Mouse (Mus musculus) liver, embryonic 14.5 days (tissue): Measurements from ENCODE around the gene Cacna1g.

Experiments
- CTCF ChIP-seq: IDR thresholded peaks from 2 replicates; pipeline ENCODE4 v1.5.1; 2016; ENCODE audit warnings: antibody characterized with exemption, low read depth, control low read depth
- EP300 ChIP-seq: IDR thresholded peaks from 2 replicates; pipeline ENCODE4 v1.6.1; 2016; ENCODE audit warnings: antibody characterized with exemption, low read depth

DNA sequence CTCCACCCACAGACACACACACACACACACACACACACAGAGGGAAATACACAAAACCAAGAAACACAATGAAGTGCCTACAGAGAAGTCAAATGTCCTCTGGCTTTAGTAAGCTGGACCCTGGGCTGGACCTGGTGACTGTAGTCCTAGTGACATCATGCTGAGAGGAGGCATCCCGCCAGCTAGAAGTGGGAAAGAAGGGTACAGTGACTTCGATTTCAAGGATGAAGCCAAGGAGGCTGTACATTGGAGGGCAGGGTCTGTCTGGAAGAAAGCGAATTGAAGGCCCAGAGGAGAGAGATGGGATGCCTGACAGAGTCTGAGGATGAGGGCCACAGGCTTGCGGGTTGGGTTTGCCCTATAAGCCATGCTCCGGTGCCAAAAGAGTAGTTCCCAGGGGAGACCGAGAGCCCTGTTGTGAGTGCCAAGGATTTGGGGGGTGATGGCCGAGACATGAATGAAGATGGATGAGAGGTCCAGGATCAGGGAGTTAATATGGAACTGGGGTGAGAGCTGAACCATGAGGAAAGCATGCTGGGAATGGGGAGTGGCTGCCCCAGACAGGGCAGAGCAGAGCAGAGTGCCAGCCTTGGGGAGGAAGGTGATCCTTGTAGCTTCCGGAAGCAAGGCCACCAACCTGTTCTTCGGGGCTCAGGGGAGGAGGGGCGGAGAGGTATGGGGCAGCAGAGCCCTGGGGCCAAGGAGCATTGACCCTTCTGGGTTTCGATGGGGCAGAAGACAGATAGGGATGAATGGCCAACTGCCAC lies 15.0 kb upstream of the Cacna1g start:
- TF ChIP-seq CTCF = no peak
- TF ChIP-seq EP300 = no peak
